Mouse (Mus musculus): ENCODE measurements around the gene Dhdh. TPM values are rescaled to one million over a fixed set of nuclear protein-coding genes. Genes with fewer than 3 reads are reported as not detected.
A peak's percentile ranks its signal among the peaks of the same experiment; 100 is the strongest.

Gene Dhdh
- polyA plus RNA-seq, 2 experiments: 1.6 to 2.2 TPM

DNA sequence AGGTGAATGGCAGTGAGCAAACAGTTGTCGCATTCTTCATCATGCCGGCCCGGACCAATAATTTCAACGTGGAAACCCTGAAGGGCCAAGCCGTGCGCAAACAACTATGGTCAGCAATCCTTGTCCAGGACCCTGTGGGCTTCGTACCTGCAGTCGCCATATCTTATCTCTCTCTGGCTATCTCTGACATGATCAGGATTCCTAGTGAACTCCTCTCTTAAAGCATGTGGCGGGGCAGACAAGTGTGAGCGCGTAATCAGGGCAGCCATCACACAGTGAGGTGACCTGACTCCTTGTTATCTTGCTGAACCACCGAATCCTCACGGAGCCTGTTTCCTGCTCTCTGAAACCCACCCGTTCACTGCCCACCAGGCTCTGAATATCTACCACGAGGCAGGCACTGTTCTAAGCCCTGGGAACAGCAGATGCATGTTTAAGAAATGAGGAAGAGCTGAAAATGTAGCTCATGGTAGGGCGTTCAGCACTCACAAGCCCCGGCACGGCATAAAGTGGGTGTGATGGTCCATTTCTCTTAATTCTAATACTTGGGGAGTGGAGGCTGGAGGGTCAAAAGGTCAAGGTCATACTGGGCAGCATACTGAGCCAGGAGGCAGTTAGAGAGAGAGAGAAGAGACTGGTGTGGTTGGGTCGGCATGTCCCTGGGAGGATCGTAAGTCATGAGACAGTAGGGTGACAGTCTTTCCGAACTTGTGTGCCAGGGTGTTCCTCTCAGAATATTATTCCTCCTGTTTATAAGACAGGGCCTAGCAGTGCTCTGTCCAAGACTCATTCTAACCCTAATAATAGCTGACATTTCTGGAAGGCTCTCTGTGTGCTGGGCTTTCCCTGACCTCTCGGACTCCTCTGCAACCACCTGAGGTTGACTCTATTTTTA, 44.8 kb downstream of the Dhdh start:
- H3K9me3 ChIP-seq (ENCODE audit: control insufficient read depth, low read length): no peaks in the 10 kb centered on the region
- H3K27me3 ChIP-seq (ENCODE audit: control insufficient read depth, insufficient read depth, low read length): no peaks in the 10 kb centered on the region
- 45% methylated on average over 22 of the region's 22 CpGs for WGBS (ENCODE audit: insufficient replicate concordance)
- H3K4me2 ChIP-seq (ENCODE audit: low read depth): no peak overlapping the region
- DNase-seq (ENCODE audit: low read depth in 3 of 3, low spot score in 3 of 3): no peak
- no peaks in the 10 kb centered on the region for H3K36me3 ChIP-seq (replicated peaks; ENCODE audit: control insufficient read depth, insufficient read depth, low read depth)
- H3K9ac ChIP-seq (replicated peaks): no peak overlapping the region
- H3K4me1 ChIP-seq (replicated peaks; ENCODE audit: control insufficient read depth in 2 of 2, insufficient read depth in 2 of 2, low read length in 1 of 2): peaks cover 0 to 11% of the 10 kb centered on the region in 2 experiments; a peak in 2 of 4 replicates
- no peak overlapping the region for H3K4me3 ChIP-seq (ENCODE audit: insufficient read depth in 1 of 2, low read depth in 2 of 2, low read length in 2 of 2)
- TF ChIP-seq EP300 (IDR thresholded peaks at IDR 0.05; ENCODE audit: low read depth): no peak
- no peak for TF ChIP-seq CTCF (IDR thresholded peaks at IDR 0.05; ENCODE audit: low read depth)
- no peak overlapping the region for H3K27ac ChIP-seq
- ATAC-seq (ENCODE audit: insufficient read depth): no peak

DNA sequence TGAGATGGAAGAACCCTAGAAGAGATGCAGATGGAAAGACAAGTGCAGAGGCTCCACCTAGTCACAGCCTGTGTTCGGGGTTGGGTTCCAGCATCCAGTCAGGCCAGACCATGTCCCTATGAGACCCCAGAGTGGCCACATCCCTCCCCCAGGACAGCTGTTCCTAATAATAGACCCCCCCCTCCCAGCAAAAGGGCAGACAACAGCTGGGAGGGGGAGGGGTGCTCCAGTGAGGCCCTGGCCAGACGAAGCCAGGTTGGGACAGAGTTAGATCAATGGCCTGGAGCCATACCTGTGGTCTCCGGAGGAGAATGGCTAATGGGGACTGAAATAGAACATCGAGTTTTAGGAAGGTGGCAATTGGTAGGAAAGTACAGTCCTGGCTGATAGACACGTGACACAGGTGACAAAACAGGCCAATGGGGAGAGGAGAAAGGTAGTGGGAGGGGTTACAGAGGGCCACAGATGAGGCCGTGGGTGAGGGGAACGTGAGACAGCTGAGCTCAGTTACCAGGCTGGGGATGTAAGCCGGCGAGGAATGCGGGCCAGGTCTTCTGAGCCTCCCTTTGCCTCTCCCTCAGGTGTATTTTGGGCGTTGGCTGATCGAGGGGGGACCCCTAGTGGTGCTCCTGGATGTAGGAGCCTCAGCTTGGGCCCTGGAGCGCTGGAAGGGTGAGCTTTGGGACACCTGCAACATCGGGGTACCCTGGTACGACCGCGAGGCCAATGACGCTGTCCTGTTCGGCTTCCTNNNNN, 50.9 kb downstream of the Dhdh start, which contains the start of gene Ruvbl2:
Gene Ruvbl2, minus strand, starts transcription at position 576 of the 756 bp plus-strand sequence.
- H3K4me2 ChIP-seq (ENCODE audit: low read depth): no peak within 1 kb of the TSS
- H3K27ac ChIP-seq: no peak within 1 kb of the TSS
- no peaks in the 10 kb centered on the region for H3K9me3 ChIP-seq (ENCODE audit: control insufficient read depth, low read length)
- no peak for ATAC-seq (ENCODE audit: insufficient read depth)
- TF ChIP-seq EP300 (IDR thresholded peaks at IDR 0.05; ENCODE audit: low read depth): no peak
- TF ChIP-seq CTCF (IDR thresholded peaks at IDR 0.05; ENCODE audit: low read depth): peak; percentile 55
- H3K4me1 ChIP-seq (replicated peaks; ENCODE audit: control insufficient read depth in 2 of 2, insufficient read depth in 2 of 2, low read length in 1 of 2): peaks cover 0 to 13% of the 10 kb centered on the region in 2 experiments; a peak in 2 of 4 replicates
- H3K4me3 ChIP-seq (ENCODE audit: insufficient read depth in 1 of 2, low read depth in 2 of 2, low read length in 2 of 2): no peak within 1 kb of the TSS
- no peaks in the 10 kb centered on the region for H3K27me3 ChIP-seq (ENCODE audit: control insufficient read depth, insufficient read depth, low read length)
- H3K9ac ChIP-seq (replicated peaks): no peak within 1 kb of the TSS
- H3K36me3 ChIP-seq (replicated peaks; ENCODE audit: control insufficient read depth, insufficient read depth, low read depth): no peaks in the 10 kb centered on the region
- WGBS (ENCODE audit: insufficient replicate concordance): 45% methylated on average over 19 of the region's 19 CpGs
- no peak for DNase-seq (ENCODE audit: low read depth in 3 of 3, low spot score in 3 of 3)

DNA sequence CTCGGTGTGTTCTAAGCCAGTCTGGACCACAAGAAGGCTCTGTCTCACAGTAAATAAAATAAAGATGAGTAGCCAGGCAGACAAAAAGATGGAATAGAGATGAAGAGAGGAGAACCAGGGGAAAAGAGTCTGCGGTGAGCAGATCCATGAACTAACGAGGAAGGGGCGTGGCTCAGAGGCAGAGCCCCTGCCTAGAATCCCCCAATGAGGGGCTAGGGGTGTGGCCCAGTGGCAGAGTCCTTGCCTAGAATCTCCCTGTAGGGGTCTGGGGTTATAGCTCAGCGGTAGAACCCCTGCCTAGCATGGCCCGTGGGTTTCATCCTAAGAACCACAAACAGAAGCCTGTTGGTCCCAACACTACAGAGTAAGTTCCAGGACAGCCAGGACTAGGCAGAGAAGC, 51.6 kb downstream of the Dhdh start:
- no peak overlapping the region for H3K4me3 ChIP-seq (ENCODE audit: insufficient read depth in 1 of 2, low read depth in 2 of 2, low read length in 2 of 2)
- no peak overlapping the region for H3K4me2 ChIP-seq (ENCODE audit: low read depth)
- ATAC-seq (ENCODE audit: insufficient read depth) (no peak), DNase-seq (ENCODE audit: low read depth in 3 of 3, low spot score in 3 of 3) (no peak)
- peaks cover 0 to 14% of the 10 kb centered on the region in 2 experiments; a peak in 2 of 4 replicates for H3K4me1 ChIP-seq (replicated peaks; ENCODE audit: control insufficient read depth in 2 of 2, insufficient read depth in 2 of 2, low read length in 1 of 2)
- no peak overlapping the region for H3K9ac ChIP-seq (replicated peaks)
- no peaks in the 10 kb centered on the region for H3K36me3 ChIP-seq (replicated peaks; ENCODE audit: control insufficient read depth, insufficient read depth, low read depth)
- WGBS (ENCODE audit: insufficient replicate concordance): 45% methylated on average over 6 of the region's 6 CpGs
- TF ChIP-seq CTCF (IDR thresholded peaks at IDR 0.05; ENCODE audit: low read depth) (no peak), EP300 (IDR thresholded peaks at IDR 0.05; ENCODE audit: low read depth) (no peak)
- no peak overlapping the region for H3K27ac ChIP-seq
- no peaks in the 10 kb centered on the region for H3K27me3 ChIP-seq (ENCODE audit: control insufficient read depth, insufficient read depth, low read length)
- H3K9me3 ChIP-seq (ENCODE audit: control insufficient read depth, low read length): no peaks in the 10 kb centered on the region

DNA sequence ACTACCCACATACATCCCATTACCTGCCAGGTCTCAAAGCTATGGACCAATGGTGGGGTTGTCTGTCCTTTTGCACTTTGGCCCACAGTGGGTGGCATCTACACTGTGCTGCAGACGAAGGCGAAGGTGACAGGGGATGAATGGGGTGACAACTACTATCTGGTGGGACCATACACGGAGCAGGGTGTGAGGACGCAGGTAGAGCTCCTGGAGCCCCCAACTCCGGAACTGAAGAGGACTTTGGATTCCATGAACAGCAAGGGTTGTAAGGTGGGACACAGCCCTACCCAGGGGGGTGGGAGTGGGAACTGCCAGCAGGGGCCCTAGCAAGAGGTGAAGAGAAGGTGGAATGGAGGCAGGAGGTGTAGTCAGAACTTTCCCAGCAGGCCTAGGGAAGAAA, 52.2 kb downstream of the Dhdh start:
- H3K9ac ChIP-seq (replicated peaks): no peak overlapping the region
- no peaks in the 10 kb centered on the region for H3K9me3 ChIP-seq (ENCODE audit: control insufficient read depth, low read length)
- peaks cover 2% of the 10 kb centered on the region; the same call in 1 of the 2 replicates for H3K36me3 ChIP-seq (replicated peaks; ENCODE audit: control insufficient read depth, insufficient read depth, low read depth)
- no peak overlapping the region for H3K4me2 ChIP-seq (ENCODE audit: low read depth)
- no peak overlapping the region for H3K27ac ChIP-seq
- 70% methylated on average over 5 of the region's 5 CpGs for WGBS (ENCODE audit: insufficient replicate concordance)
- H3K4me3 ChIP-seq (ENCODE audit: insufficient read depth in 1 of 2, low read depth in 2 of 2, low read length in 2 of 2): no peak overlapping the region
- peaks cover 0 to 14% of the 10 kb centered on the region in 2 experiments; a peak in 2 of 4 replicates for H3K4me1 ChIP-seq (replicated peaks; ENCODE audit: control insufficient read depth in 2 of 2, insufficient read depth in 2 of 2, low read length in 1 of 2)
- TF ChIP-seq EP300 (IDR thresholded peaks at IDR 0.05; ENCODE audit: low read depth) (no peak), CTCF (IDR thresholded peaks at IDR 0.05; ENCODE audit: low read depth) (no peak)
- no peak for ATAC-seq (ENCODE audit: insufficient read depth)
- H3K27me3 ChIP-seq (ENCODE audit: control insufficient read depth, insufficient read depth, low read length): no peaks in the 10 kb centered on the region
- DNase-seq (ENCODE audit: low read depth in 3 of 3, low spot score in 3 of 3): no peak

DNA sequence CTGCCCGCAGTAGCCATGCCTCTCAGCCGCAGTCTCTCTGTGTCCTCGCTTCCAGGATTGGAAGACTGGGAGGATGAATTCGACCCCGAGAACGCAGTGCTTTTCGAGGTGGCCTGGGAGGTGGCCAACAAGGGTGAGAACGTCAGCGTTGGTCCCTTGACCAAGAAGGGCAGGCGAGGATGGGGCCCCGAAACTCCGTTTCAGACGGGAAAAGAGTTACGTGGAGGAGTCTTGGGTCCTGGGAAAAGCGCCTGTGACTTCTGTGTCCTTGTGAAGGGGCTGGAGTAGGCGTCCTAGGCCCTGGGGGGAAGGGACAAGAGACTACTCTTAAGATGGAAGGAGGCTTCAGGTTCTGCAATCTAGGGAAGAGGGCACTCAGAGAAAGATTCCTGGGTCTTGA, 53.6 kb downstream of the Dhdh start:
- H3K36me3 ChIP-seq (replicated peaks; ENCODE audit: control insufficient read depth, insufficient read depth, low read depth): peaks cover 3% of the 10 kb centered on the region; the same call in 1 of the 2 replicates
- H3K4me2 ChIP-seq (ENCODE audit: low read depth): peak overlapping the region; percentile 73
- no peak overlapping the region for H3K27ac ChIP-seq
- 5% methylated on average over 16 of the region's 16 CpGs for WGBS (ENCODE audit: insufficient replicate concordance)
- H3K9ac ChIP-seq (replicated peaks): peak overlapping the region; percentile 58
- peak overlapping the region; percentile 39 to 51 for H3K4me3 ChIP-seq (ENCODE audit: insufficient read depth in 1 of 2, low read depth in 2 of 2, low read length in 2 of 2)
- TF ChIP-seq EP300 (IDR thresholded peaks at IDR 0.05; ENCODE audit: low read depth): no peak
- no peak for TF ChIP-seq CTCF (IDR thresholded peaks at IDR 0.05; ENCODE audit: low read depth)
- no peaks in the 10 kb centered on the region for H3K9me3 ChIP-seq (ENCODE audit: control insufficient read depth, low read length)
- peaks cover 0 to 14% of the 10 kb centered on the region in 2 experiments; a peak in 2 of 4 replicates for H3K4me1 ChIP-seq (replicated peaks; ENCODE audit: control insufficient read depth in 2 of 2, insufficient read depth in 2 of 2, low read length in 1 of 2)
- H3K27me3 ChIP-seq (ENCODE audit: control insufficient read depth, insufficient read depth, low read length): no peaks in the 10 kb centered on the region
- no peak for DNase-seq (ENCODE audit: low read depth in 3 of 3, low spot score in 3 of 3)
- ATAC-seq (ENCODE audit: insufficient read depth): no peak

Measured in liver, embryonic 14.5 days (tissue).